Mouse (Mus musculus) heart, adult 2 months (tissue): ENCODE results near the gene Apol9b. TPM values are rescaled to one million over a fixed set of nuclear protein-coding genes. Genes with fewer than 3 reads are reported as not detected.
"Not testable (repeated sequence)": the region's sequence is repeated elsewhere in the genome, so short reads cannot be mapped to it uniquely, and the experiment has no call there.

Experiments used
- DNase-seq, 2 experiments: peaks; one replicate each; pipeline ENCODE4 v3.0.0; 2021
- H3K27ac ChIP-seq: fragments of 200-600 bp; 2 replicates; pipeline ENCODE4 v1.8.1; 2022
- H3K27me3 ChIP-seq: fragments of 200-500 bp; 2 replicates; pipeline ENCODE4 v1.6.1; 2012; ENCODE audit warnings: mild to moderate bottlenecking, low read length, inconsistent platforms, mixed read lengths; ENCODE audit not compliant: control insufficient read depth, insufficient read depth
- H3K36me3 ChIP-seq: fragments of 200-500 bp; 2 replicates; pipeline ENCODE4 v1.6.1; 2012; ENCODE audit warnings: low read length, inconsistent platforms; ENCODE audit not compliant: control insufficient read depth, insufficient read depth
- H3K4me1 ChIP-seq: fragments of 200-500 bp; 2 replicates; pipeline ENCODE4 v1.6.1; 2011; ENCODE audit warnings: low read length; ENCODE audit not compliant: control insufficient read depth, insufficient read depth
- H3K4me3 ChIP-seq: fragments of 200-600 bp; 2 replicates; pipeline ENCODE4 v1.8.1; 2022
- H3K79me2 ChIP-seq: fragments of 200-500 bp; replicated peaks from 2 replicates; pipeline ENCODE4 v1.6.1; 2012; ENCODE audit warnings: mild to moderate bottlenecking, inconsistent platforms, low read length, moderate library complexity, mixed read lengths; ENCODE audit not compliant: control insufficient read depth, insufficient read depth
- H3K9ac ChIP-seq: fragments of 200-500 bp; 2 replicates; pipeline ENCODE4 v1.6.1; 2012; ENCODE audit warnings: low read depth, mild to moderate bottlenecking, control low read depth, inconsistent platforms, low read length, mixed read lengths
- CTCF ChIP-seq: fragments of 200-600 bp; IDR thresholded peaks from 2 replicates; pipeline ENCODE4 v1.8.1; 2022; ENCODE audit warnings: antibody characterized with exemption, mild to moderate bottlenecking, moderate library complexity
- EP300 ChIP-seq: fragments of 200-500 bp; IDR thresholded peaks from 2 replicates; pipeline ENCODE4 v1.6.1; 2011; ENCODE audit warnings: low read depth, low read length, control low read depth; ENCODE audit not compliant: insufficient read depth
- POLR2A ChIP-seq: fragments of 200-500 bp; IDR thresholded peaks from 2 replicates; pipeline ENCODE4 v1.6.1; 2011; ENCODE audit warnings: mild to moderate bottlenecking, low read depth, low read length, control low read depth; ENCODE audit not compliant: insufficient read depth
- WGBS: fragments of 180-500 bp; shearing (Covaris S2); methylation state at CpG from one replicate; pipeline ENCODE4 v1.1.7; 2018; 5-methylcytosine and 5-hydroxymethylcytosine counted together
- intact Hi-C: fragments of 180-260 bp; cut with DNase I; formaldehyde crosslinking; loops from one replicate; pipeline ENCODE4 v1.15.1; 2025
- polyA plus RNA-seq: library from polyadenylated mRNA; depleted of rRNA; stranded (reverse); fragments of >200 nt; gene quantifications from 2 replicates; pipeline ENCODE4 v1.2.3, GENCODE M21; 2012
- total RNA-seq, 2 experiments: library from RNA; stranded (reverse); gene quantifications; 2 replicates each; pipeline ENCODE4 v1.2.3; 2021

The Apol9b gene
- total and polyA plus RNA-seq, 3 experiments, result 0.53 TPM; not detected in 2

GRCm38 (mm10) chr15:77740511-77741297 is 11.9 kb downstream of the Apol9b start:
- no peaks in the 10 kb centered on the region for H3K27me3 ChIP-seq
- H3K4me1 ChIP-seq, result no peaks in the 10 kb centered on the region; the same call in 1 of the 2 replicates
- H3K36me3 ChIP-seq, result no peaks in the 10 kb centered on the region
- no peaks in the 10 kb centered on the region for H3K79me2 ChIP-seq
- no peak overlapping the region for H3K9ac ChIP-seq
- DNase-seq, result no peak
- H3K27ac ChIP-seq, result no peak overlapping the region
- TF ChIP-seq CTCF (peak; percentile 53), POLR2A (no peak), EP300 (no peak)
- H3K4me3 ChIP-seq, result no peak overlapping the region
- WGBS, result 79% methylated on average over 9 of the region's 9 CpGs
- intact Hi-C loops, result no loop called here

- H3K27me3 ChIP-seq, H3K4me3 ChIP-seq, H3K9ac ChIP-seq, H3K36me3 ChIP-seq, H3K79me2 ChIP-seq, intact Hi-C loops, DNase-seq, H3K27ac ChIP-seq, H3K4me1 ChIP-seq: not testable (repeated sequence)
- WGBS, result 71% methylated on average over 6 of the region's 6 CpGs
These were observed 12.7 kb downstream of the Apol9b start for GRCm38 (mm10) chr15:77741556-77741955.

GRCm38 (mm10) chr15:77744632-77745031 is 15.8 kb downstream of the Apol9b start:
- Histone ChIP-seq H3K4me1 (no peaks in the 10 kb centered on the region; the same call in 1 of the 2 replicates), H3K27ac (no peak overlapping the region), H3K36me3 (no peaks in the 10 kb centered on the region), H3K4me3 (no peak overlapping the region), H3K9ac (no peak overlapping the region), H3K27me3 (no peaks in the 10 kb centered on the region), H3K79me2 (no peaks in the 10 kb centered on the region)
- TF ChIP-seq EP300 (no peak), CTCF (no peak), POLR2A (no peak)
- no peak for DNase-seq
- WGBS, result 40% methylated on average over 5 of the region's 5 CpGs
- intact Hi-C loops, result no loop called here

- no peaks in the 10 kb centered on the region for H3K79me2 ChIP-seq
- no peaks in the 10 kb centered on the region for H3K36me3 ChIP-seq
- no peak overlapping the region for H3K27ac ChIP-seq
- TF ChIP-seq EP300 (no peak), POLR2A (no peak), CTCF (no peak)
- H3K27me3 ChIP-seq, result no peaks in the 10 kb centered on the region
- no peaks in the 10 kb centered on the region; the same call in 1 of the 2 replicates for H3K4me1 ChIP-seq
- DNase-seq, result no peak
- no peak overlapping the region for H3K4me3 ChIP-seq
- intact Hi-C loops, result no loop called here
- no peak overlapping the region for H3K9ac ChIP-seq
These were observed 16.2 kb downstream of the Apol9b start for GRCm38 (mm10) chr15:77745081-77745480.

- no peak overlapping the region for H3K4me3 ChIP-seq
- WGBS, result 86% methylated on average over 1 of the region's 1 CpGs
These were observed 17.5 kb downstream of the Apol9b start for GRCm38 (mm10) chr15:77746326-77746725.

GRCm38 (mm10) chr15:77748414-77748813 is 19.6 kb downstream of the Apol9b start:
- Histone ChIP-seq H3K9ac (no peak overlapping the region), H3K4me1 (no peaks in the 10 kb centered on the region; the same call in 1 of the 2 replicates), H3K4me3 (no peak overlapping the region), H3K27ac (no peak overlapping the region), H3K27me3 (no peaks in the 10 kb centered on the region), H3K36me3 (no peaks in the 10 kb centered on the region), H3K79me2 (no peaks in the 10 kb centered on the region)
- TF ChIP-seq POLR2A, result no peak
- TF ChIP-seq CTCF, result no peak
- TF ChIP-seq EP300, result no peak
- DNase-seq, result no peak
- intact Hi-C loops, result no loop called here
- WGBS, result 66% methylated on average over 3 of the region's 3 CpGs

More at GRCm38 (mm10) chr15:77746326-77746725, 17.5 kb downstream of the Apol9b start:
- Histone ChIP-seq H3K4me1 (no peaks in the 10 kb centered on the region; the same call in 1 of the 2 replicates), H3K79me2 (no peaks in the 10 kb centered on the region), H3K9ac (no peak overlapping the region), H3K27ac (no peak overlapping the region), H3K27me3 (no peaks in the 10 kb centered on the region), H3K36me3 (no peaks in the 10 kb centered on the region)
- DNase-seq, result no peak
- TF ChIP-seq POLR2A (no peak), CTCF (no peak), EP300 (no peak)
- intact Hi-C loops, result no loop called here
